Mouse (Mus musculus) midbrain, embryonic 11.5 days (tissue): ENCODE measurements around the gene Ssxa1. TPM values are rescaled to one million over a fixed set of nuclear protein-coding genes. Genes with fewer than 3 reads are reported as not detected.
"Not testable (repeated sequence)": the region's sequence is repeated elsewhere in the genome, so short reads cannot be mapped to it uniquely, and the experiment has no call there.

Experiments used
- ATAC-seq: fragments of 200-750 bp; cut with Nextera tagmentation; 2 replicates; pipeline ENCODE4 v1.8.0; 2017; ENCODE audit warnings: moderate TSS enrichment, moderate library complexity; ENCODE audit not compliant: low FRiP score
- DNase-seq: peaks from one replicate; pipeline ENCODE4 v3.0.0; 2015; ENCODE audit warnings: low spot score; ENCODE audit errors: missing footprints
- H3K27ac ChIP-seq: fragments of 300-500 bp; sonication (generic); 2 replicates; pipeline ENCODE4 v1.5.1; 2014; ENCODE audit warnings: low read depth, low read length
- H3K27me3 ChIP-seq: fragments of 300-500 bp; sonication (generic); 2 replicates; pipeline ENCODE4 v1.6.1; 2014; ENCODE audit warnings: mild to moderate bottlenecking, low read length, moderate library complexity, mixed read lengths; ENCODE audit not compliant: control insufficient read depth, insufficient read depth
- H3K36me3 ChIP-seq: fragments of 300-500 bp; sonication (generic); 2 replicates; pipeline ENCODE4 v1.6.1; 2014; ENCODE audit warnings: mild to moderate bottlenecking, low read length, moderate library complexity, mixed read lengths; ENCODE audit not compliant: control insufficient read depth, insufficient read depth
- H3K4me1 ChIP-seq: fragments of 300-500 bp; sonication (generic); 2 replicates; pipeline ENCODE4 v1.6.1; 2014; ENCODE audit warnings: low read length; ENCODE audit not compliant: control insufficient read depth, insufficient read depth
- H3K4me2 ChIP-seq: fragments of 300-500 bp; sonication (generic); 2 replicates; pipeline ENCODE4 v1.6.1; 2014; ENCODE audit warnings: mild to moderate bottlenecking, moderate library complexity
- H3K4me3 ChIP-seq: fragments of 300-500 bp; sonication (generic); 2 replicates; pipeline ENCODE4 v1.5.1; 2014; ENCODE audit warnings: low read depth, low read length
- H3K9ac ChIP-seq: fragments of 300-500 bp; sonication (generic); 2 replicates; pipeline ENCODE4 v1.6.1; 2014; ENCODE audit warnings: low read length
- H3K9me3 ChIP-seq: fragments of 300-500 bp; sonication (generic); 2 replicates; pipeline ENCODE4 v1.6.1; 2016; ENCODE audit warnings: low read length; ENCODE audit not compliant: control insufficient read depth
- WGBS: fragments of 180-500 bp; shearing (Covaris S2); extraction: QIAGEN DNeasy Blood & Tissue Kit; methylation state at CpG from one replicate; pipeline ENCODE4 v1.1.7; 2014; 5-methylcytosine and 5-hydroxymethylcytosine counted together
- polyA plus RNA-seq: library from polyadenylated mRNA; unstranded; fragments of >200 nt; fragmentation: Nextera tagmentation; extraction: Ambion mirVana; gene quantifications from 2 replicates; pipeline ENCODE4 v1.2.1, GENCODE M21; 2014

The Ssxa1 gene
- polyA plus RNA-seq = not detected in 2 replicates

DNA sequence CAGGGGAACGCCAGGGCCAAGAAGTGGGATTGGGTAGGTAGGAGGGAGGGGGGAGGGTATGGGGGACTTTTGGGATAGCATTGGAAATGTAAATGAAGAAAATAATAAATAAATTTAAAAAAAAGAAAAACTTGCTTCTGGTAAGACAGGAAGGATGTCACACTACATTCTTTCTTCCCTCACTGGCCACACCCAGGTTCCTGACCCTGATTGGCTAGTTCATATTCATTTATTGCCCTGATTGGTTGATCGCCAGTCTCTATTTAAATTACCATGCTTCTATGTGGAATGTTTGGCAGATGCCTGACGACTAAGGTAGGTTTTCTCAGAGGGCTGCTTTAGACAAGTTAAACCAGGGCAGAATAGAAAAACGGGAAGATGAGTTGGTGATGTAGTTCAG, at the start of gene Ssxa1:
Gene Ssxa1, plus strand, starts transcription at position 301 of the 400 bp plus-strand sequence.
- DNase-seq = no peak
- 82% methylated on average over 4 of the region's 4 CpGs for WGBS
- H3K4me2 ChIP-seq = no peak within 1 kb of the TSS
- H3K27me3 ChIP-seq = no peaks in the 10 kb centered on the region
- no peak for ATAC-seq
- H3K9ac ChIP-seq = no peak within 1 kb of the TSS
- no peak within 1 kb of the TSS for H3K4me3 ChIP-seq
- no peak within 1 kb of the TSS for H3K27ac ChIP-seq
- H3K36me3 ChIP-seq = no peaks in the 10 kb centered on the region
- H3K4me1 ChIP-seq = no peaks in the 10 kb centered on the region
- no peaks in the 10 kb centered on the region for H3K9me3 ChIP-seq

DNA sequence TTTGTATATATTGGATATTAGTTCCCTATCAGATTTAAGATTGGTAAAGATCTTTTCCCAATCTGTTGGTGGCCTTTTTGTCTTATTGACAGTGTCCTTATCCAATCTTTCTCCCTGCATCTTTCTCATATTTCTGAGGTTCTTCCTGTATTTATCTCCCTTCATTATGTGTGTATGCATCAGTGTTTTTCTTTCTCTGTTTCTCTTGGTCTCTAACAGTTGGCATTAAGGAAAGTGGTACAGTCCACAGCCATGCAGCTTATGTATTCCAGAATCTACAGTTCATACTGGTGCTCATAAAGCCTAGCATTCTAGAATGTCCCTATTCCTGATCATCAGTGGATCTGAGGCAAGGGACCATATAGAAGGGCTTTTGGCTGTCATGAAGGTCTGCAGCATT, 47.5 kb upstream of the Ssxa1 start, which contains the start of gene Spaca5:
Gene Spaca5, plus strand, starts transcription at position 301 of the 400 bp plus-strand sequence.
- Histone ChIP-seq H3K4me1 (no peaks in the 10 kb centered on the region), H3K9me3 (no peaks in the 10 kb centered on the region), H3K36me3 (no peaks in the 10 kb centered on the region), H3K9ac (no peak within 1 kb of the TSS), H3K4me2 (no peak within 1 kb of the TSS), H3K27ac (no peak within 1 kb of the TSS), H3K4me3 (no peak within 1 kb of the TSS), H3K27me3 (no peaks in the 10 kb centered on the region)
- no peak for ATAC-seq
- no peak for DNase-seq

DNA sequence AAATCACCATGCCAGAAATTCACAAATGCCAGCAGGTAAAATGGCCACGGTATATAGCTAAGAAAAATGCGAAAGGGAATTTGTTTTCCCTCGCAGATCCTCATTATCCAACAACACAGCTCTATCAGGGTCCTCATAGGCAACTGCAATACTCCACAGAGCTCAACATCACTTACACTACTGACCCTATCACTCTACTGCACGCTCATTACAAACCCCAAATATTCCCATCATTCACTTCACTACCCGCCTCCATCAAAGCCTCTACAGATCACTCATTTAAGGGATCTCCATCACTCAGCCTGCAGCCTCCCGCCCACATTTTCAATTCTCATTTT, 27.0 kb upstream of the Ssxa1 start:
- ATAC-seq (peak; percentile 66), DNase-seq (no peak)
- H3K4me2 ChIP-seq = peak overlapping the region; percentile 43
- no peaks in the 10 kb centered on the region for H3K9me3 ChIP-seq
- H3K36me3 ChIP-seq = no peaks in the 10 kb centered on the region
- peak overlapping the region; percentile 51 for H3K9ac ChIP-seq
- H3K27ac ChIP-seq = no peak overlapping the region
- peak overlapping the region; percentile 39 for H3K4me3 ChIP-seq
- 34% methylated on average over 6 of the region's 6 CpGs for WGBS
- H3K4me1 ChIP-seq = no peaks in the 10 kb centered on the region
- no peaks in the 10 kb centered on the region for H3K27me3 ChIP-seq

DNA sequence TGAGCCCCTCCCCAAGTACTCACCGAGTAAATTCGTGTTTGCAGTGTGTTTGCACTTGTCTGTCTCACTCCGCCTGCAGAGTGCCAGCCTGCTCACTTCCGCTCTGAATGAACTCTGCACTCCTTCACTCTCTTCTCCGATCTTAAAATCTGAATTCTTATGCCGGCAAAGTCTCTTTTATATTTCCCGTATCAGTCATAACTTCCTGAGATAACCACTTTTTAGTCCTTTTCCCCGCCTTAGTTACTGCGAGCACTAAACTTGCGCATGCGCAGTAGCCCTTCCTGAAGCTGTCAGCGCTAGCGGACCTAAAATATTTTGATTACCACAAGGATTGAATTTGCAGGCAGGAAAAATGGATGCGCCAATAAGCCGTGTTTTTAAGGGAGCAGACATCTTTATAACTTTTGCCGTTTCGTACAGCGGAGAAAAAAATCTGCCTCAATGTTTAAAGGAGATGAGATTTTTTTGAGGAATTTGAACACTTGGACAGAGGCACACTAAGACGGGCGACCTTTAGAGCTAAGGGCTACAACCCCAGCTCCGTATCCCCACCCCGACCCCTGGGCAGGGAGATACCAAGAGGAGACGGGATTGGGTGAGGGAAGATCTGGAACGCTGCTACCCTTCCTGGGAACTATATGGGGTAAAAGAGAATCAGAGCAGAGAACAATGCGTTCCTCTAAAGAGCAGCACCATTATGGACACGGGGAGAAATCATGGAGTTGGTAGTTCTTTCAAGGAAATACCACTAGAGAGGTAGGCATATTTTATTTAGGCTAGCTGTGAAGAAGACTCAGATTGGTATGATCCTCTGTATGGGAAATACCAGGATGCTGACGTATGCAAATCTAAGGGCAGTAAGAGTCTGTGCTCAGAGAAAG, 26.4 kb upstream of the Ssxa1 start, which contains the start of gene Zfp300:
Gene Zfp300, minus strand, starts transcription at position 545 of the 884 bp plus-strand sequence.
- Histone ChIP-seq H3K9ac (peak within 1 kb of the TSS; percentile 51), H3K27me3 (no peaks in the 10 kb centered on the region), H3K4me1 (no peaks in the 10 kb centered on the region), H3K36me3 (no peaks in the 10 kb centered on the region), H3K4me3 (peak within 1 kb of the TSS; percentile 39), H3K4me2 (peak within 1 kb of the TSS; percentile 43), H3K27ac (no peak within 1 kb of the TSS), H3K9me3 (no peaks in the 10 kb centered on the region)
- 20% methylated on average over 27 of the region's 27 CpGs for WGBS
- ATAC-seq = peak; percentile 95
- DNase-seq = peak; percentile 95

DNA sequence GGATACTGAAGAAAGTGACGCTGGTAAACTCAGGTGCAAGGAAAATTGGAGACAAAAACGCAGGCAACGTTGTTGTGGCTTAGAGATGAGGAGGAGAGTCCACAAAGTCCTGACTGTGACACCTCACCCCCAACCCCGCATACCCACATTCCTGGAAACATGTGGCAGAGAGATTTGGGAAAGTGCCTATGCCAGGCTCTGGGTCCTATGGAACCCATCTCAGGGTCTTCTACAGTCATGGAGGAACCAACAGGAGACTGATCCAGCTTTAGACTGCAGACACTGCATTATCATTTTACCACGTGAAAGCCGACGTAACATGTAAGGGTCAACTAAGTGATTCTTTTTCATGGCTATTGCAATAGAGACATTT, 25.8 kb upstream of the Ssxa1 start:
- no peaks in the 10 kb centered on the region for H3K36me3 ChIP-seq
- no peak for DNase-seq
- H3K9me3 ChIP-seq = no peaks in the 10 kb centered on the region
- WGBS = 56% methylated on average over 7 of the region's 7 CpGs
- no peak overlapping the region for H3K27ac ChIP-seq
- peak; percentile 42 for ATAC-seq
- peak overlapping the region; percentile 39; the same call in 1 of the 2 replicates for H3K4me3 ChIP-seq
- H3K9ac ChIP-seq = peak overlapping the region; percentile 51; the same call in 1 of the 2 replicates
- no peaks in the 10 kb centered on the region for H3K4me1 ChIP-seq
- H3K27me3 ChIP-seq = no peaks in the 10 kb centered on the region
- H3K4me2 ChIP-seq = peak overlapping the region; percentile 43

DNA sequence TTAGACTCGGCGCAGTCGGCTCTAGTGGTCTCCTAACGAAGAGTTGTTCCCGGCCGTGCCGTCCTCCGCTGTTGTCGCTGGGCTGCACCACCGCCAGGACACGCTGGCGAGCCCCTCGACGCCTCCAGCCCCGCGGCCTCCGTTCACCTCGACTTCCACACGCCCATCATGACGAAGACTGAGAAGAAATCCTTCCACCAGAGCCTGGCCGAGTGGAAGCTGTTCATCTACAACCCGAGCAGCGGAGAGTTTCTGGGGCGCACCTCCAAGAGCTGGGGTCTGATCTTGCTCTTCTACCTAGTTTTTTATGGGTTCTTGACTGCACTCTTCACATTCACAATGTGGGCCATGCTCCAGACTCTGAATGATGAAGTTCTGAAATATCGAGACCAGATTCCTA, 31.1 kb downstream of the Ssxa1 start:
- not testable (repeated sequence) for H3K27ac ChIP-seq, ATAC-seq

More for the DNA sequence above, 31.1 kb downstream of the Ssxa1 start:
- not testable (repeated sequence) for H3K4me2 ChIP-seq, DNase-seq, H3K27me3 ChIP-seq, H3K9me3 ChIP-seq, H3K4me3 ChIP-seq, H3K4me1 ChIP-seq, H3K9ac ChIP-seq, H3K36me3 ChIP-seq
- 93% methylated on average over 24 of the region's 25 CpGs for WGBS

Other genes starting within 250 kb of the Ssxa1 start
- 8.1 and 8.4 TPM in 2 replicates for gene Timp1, start 245.7 kb upstream of the Ssxa1 start, polyA plus RNA-seq
- 11.9 and 14.8 TPM in 2 replicates for gene Syn1, start 194.8 kb upstream of the Ssxa1 start, polyA plus RNA-seq
- gene Cfp, start 184.3 kb upstream of the Ssxa1 start, polyA plus RNA-seq = 4.2 and 4.6 TPM in 2 replicates
- gene Elk1, start 165.2 kb upstream of the Ssxa1 start, polyA plus RNA-seq = 4.5 and 6.4 TPM in 2 replicates
- gene Uxt, start 153.8 kb upstream of the Ssxa1 start, polyA plus RNA-seq = 62.5 and 66.4 TPM in 2 replicates
- 7.6 and 7.7 TPM in 2 replicates for gene Zfp182, start 53.5 kb upstream of the Ssxa1 start, polyA plus RNA-seq
- not detected in 2 replicates for gene Spaca5, start 47.4 kb upstream of the Ssxa1 start, polyA plus RNA-seq
- 3.1 and 3.4 TPM in 2 replicates for gene Zfp300, start 26.3 kb upstream of the Ssxa1 start, polyA plus RNA-seq
- not detected in 2 replicates for gene Gm21876, start 59.8 kb downstream of the Ssxa1 start, polyA plus RNA-seq